Mouse (Mus musculus): Measurements from ENCODE around the gene Aifm2.

Gene Aifm2

DNA sequence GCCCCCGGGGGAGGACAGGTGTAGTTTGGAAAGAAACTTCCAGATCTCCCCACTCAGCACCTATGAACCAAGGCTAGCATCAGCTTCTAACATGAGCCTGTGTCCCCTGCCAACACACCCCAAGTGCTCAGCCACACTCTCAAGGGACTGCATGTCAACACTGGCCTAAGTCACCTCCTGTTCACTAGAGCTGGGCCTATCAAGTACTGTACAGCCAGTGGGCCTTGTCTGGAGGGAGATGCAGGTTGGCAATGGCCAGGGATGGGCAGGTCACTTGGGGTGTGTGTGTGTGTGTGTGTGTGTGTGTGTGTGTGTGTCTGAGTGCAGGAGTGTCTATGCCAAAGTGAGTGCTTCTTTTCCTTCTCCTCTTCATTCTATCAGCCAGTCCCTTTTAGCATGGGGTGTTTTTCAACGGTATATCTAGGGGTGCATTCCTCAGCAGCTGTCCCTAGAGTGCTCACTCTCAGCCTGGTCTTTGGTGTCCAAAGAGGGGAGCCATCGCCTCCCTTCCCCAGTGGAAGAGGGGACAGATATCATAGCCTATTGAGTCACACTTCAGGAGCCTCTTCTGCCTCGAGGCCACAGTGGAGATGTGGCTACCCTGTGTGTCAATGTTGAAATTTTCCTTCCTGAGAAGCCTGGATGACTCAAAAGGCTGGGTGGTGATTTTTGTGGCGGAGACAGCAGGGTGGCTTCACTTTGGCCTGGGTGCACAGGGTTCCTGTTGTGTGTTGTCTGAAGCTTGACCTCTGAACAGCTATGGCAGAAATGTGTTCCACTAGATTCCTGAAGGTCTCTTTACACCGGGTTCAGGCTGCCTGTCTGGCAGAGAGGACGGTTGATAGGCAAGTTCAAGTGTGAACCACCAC is 1.2 kb downstream of the Aifm2 start:
- no peak for DNase-seq (ENCODE audit: low read depth, low spot score)

DNA sequence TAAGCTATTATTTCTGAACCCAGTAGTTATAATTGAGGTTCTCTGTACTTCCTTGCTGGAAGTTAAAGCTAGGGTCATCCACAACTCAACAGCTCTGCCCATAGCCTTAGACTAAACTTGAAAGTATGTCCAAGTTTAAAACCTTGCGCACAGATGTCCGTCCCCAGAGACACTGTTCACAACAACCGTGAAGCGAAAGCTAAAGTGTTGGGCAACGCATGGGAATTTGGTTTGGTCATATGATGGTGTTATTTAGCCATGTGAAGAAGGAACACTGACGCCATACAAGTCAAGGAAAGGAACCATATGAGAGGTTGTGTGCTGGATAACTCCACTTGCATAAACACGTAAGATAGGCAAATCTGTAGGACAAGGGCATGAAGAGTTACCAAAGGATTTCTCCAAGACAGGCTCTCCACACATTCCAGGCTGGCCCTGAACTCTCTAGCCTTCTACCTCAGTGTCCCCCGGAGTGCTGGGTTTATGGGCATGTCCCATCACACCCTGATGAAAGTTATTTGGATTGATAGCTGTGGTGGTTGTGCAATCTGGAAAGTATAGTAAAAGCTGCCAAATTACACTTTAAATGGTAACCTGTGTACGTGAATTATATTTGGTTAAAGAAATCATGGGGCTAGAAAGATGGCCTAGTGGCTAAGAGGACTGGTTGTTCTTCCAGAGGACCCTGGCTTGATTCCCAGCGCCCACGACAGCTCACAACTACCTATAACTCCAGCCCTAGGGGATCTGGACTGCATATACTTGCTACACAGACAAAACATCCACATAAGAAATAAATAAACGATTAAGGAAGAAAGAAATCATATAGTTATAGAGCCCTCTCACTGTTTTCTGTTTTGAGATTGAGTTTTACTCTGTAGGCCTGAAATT is 2.6 kb downstream of the Aifm2 start:
- no peak for DNase-seq (ENCODE audit: low read depth, low spot score)

DNA sequence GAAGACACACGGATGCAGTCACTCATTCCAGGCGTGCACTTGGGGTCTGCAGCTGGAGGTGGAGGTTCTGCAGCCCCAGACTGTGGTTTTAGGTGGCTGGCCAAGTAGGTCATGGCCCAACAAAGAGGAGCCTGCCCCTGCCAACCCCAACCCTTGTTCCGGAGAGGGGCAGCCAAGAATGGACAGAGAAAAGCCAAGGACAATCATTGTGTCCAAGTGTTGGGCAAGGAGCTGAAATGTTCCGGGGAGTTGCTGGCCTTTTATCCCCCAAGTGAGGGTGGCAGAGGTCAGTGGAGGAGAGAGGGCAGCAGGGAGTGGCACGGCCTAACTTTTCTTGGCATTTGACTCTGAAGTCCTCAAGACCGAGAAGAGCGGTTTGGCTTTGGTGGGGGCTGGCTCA is 5.3 kb downstream of the Aifm2 start:
- no peak for DNase-seq (ENCODE audit: low read depth, low spot score)

DNA sequence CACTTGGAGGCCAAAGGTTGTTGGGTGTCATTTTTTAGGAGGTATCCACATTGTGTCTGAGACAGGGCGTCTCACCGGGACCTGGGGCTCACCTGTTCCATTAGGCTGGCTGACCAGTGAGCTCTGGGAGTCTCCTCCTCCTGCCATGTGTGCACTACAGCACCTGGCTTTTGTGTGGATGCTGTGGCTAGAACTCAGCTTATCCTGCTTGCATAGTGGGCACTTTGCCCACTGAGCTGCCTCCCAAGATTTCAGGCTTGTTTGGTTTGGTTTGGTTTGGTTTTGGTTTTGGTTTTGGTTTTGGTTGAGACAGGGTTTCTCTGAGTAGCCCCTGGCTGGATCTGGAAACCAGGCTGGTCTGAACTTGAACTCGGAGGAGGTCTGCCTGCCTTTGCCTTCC is 7.2 kb downstream of the Aifm2 start:
- DNase-seq (ENCODE audit: low read depth, low spot score), result no peak

DNA sequence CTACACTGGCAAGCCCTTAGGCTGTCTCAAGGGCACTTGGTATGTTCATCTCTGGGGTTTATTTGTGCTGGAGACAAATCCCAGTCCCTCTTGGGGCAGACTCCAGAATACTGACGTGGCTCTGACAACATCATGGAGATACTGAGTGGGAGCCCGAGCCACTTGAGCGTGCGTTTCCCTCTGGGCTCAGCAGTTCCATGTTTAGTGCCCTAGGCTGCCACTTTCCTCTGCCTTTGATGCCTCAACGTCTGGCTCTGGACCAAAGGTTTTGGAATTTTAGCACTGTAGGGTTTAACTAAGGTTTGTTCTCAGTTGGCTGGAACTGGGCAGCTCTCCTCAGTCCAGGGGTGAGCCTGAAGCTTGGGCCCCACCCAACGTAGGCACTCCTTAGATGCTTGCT is 8.2 kb downstream of the Aifm2 start:
- no peak for DNase-seq (ENCODE audit: low read depth, low spot score)

DNA sequence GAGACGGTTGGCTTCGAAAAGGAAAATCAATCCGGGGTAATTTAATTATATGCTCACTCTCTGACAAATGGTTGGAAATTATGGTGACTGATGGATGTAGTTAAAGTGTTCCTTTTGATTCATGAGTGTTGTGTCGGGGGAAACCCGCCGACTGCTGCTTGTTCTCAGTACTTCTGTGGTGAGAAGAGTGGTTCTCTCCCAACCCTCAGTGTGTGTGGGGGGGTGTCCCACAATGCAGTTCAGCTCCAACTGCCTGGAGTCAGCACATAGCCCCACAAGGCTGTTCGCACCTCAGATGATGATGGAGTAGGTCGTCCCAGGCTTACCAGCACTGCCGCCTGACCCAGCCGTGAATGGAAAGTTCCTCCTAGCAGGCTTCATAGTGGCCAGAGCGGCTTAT is 14.1 kb downstream of the Aifm2 start:
- no peak for DNase-seq (ENCODE audit: low read depth, low spot score)

DNA sequence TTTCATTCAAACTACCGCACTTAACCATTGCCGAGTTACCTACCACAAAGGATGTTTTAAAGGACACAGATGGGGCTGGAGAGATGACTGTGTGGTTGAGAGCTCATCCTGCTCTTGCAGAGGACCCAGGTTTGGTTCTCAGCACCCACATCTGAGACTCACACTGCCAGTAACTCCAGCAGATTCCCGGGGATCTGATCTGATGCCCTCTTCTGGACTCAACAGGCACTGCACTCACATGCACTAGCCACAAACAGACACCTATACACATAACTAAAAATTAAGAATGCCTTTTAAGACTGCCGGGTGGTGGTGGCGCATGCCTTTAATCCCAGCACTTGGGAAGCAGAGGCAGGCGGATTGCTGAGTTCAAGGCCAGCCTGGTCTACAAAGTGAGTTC is 15.1 kb downstream of the Aifm2 start:
- peak; percentile 50 for DNase-seq (ENCODE audit: low read depth, low spot score)

DNA sequence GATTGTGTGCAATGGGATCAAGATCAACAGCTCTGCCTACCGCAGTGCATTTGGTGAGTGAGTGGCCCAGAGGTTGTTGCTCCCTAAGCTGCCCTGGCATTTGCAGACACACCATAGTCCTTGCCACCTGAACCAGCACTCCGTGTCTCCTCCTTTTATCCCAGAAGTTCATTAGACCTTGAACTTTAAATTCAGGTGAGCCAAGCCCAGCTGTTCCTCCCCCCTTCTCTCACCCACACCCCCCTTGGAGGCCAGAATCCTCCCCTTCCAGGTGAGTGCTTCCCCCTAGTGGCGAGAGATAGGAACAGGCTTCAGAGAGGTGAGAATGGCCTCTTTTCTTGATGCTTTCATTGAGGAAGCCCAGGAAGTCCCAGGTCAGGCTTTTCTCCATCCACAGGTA is 19.3 kb downstream of the Aifm2 start:
- DNase-seq (ENCODE audit: low read depth, low spot score), result peak; percentile 73

DNA sequence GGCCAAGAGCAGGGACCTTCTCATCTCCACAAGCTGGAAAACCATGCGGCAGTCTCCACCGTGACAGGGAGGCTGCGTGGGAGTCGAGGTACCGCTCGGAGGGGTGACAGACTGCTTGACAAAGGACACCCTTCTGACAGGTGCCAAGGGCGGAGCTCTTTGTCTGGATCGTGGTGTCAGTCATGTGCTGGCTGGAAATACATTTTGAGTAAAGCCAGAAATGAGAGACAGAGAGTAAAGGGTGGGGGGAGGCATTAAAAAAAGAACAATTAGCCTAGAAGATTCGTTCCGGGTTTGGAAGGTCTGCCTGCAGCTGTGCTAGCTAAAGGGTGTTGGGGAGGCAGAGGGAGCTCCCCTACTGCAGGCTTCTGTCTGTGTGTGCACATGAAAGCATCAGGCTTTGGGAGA is 21.6 kb downstream of the Aifm2 start:
- DNase-seq (ENCODE audit: low read depth, low spot score), result no peak

DNA sequence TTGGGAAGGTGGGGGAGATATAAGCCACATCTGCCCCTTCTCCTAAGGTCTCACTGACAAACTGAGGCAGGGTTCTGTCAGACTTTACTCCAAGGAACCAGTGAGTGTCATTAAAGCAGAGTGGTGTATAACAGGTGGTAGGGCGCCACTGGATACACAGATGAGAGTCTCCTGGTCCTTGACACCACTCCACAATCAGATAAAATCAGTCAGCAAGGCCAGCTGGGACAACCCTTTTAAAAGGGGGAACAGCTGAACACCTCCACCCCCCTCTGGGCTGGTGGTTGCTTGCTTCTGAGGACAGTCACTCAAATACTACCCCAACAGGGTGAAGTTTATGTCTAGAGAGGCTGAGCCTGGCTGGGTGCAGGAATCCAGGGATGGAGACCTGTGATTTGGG is 22.5 kb downstream of the Aifm2 start:
- no peak for DNase-seq (ENCODE audit: low read depth, low spot score)

DNA sequence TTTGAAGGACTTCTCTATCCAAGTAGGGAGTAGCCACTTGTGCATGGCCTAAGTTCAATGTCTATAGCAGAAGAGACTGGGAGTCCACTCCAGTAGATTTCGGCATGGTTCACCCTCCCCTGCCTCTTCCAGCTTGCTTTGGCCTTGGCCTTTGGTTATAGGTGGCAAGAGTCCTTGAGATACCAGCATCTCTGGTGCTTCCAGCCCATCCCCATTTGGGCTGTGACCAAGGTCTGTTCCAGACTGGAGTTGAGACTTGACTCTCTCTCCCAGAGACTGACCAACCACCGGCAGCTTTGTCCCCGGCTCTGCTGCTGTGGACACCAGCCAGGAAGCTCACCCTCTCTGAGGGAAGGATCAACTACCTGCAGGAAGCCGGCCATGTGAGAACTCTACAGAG is 23.1 kb downstream of the Aifm2 start:
- no peak for DNase-seq (ENCODE audit: low read depth, low spot score)

DNA sequence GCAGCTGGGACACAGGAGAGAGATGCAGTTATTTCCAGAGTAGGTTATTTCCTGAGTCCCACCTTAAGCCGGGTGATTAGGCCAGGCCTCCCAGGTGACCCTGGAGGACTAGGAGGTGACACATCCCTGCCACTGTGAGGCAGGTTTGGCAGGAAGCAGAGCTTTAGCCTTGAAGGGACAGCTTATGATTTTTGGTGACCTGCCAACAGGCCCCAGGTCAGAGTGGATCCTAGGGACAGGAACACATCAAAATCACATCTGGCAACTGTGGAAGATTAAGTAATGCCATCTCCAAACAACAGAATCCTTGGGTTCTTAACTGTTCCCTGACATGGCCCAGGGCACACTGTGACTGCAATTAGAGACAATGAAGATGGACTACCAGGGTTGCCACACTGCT is 26.2 kb downstream of the Aifm2 start:
- DNase-seq (ENCODE audit: low read depth, low spot score), result no peak

DNA sequence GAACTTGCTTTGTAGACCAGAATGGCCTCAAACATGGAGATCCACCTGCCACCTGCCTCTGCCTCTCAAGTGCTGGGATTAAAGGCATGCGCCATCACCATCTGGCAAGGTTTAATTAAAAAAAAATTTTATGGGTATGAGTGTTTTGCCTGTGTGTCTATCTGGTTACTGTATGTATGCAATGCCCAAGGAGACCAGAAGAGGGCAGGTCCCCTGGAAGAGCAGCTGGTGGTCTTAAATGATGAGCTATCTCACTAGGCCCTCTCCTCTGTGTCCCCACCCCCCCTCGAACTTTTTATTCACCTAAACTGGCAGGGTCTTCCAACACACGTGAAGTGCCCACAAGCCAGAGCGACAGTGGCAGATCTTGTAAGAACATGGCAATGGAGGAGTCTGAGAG is 26.8 kb downstream of the Aifm2 start:
- DNase-seq (ENCODE audit: low read depth, low spot score), result peak; percentile 44

DNA sequence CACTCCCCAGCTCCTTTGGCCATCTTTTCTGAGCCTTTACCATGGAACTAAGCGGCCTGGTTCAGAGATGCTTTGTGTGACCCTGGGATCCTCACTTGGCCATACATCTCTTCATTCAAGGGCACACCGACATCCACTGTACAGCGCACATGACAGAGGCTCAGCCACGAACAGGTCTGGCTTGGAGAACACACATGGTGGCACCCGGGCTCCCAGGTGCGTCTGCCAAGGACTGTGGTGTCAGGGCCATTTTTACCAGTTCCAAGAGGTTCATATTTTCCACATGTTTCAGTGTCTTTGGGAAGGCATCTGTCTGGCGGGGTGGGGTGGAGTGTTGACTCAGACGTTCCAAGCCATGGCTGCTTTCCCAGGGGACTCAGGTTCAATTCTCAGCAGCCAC is 27.3 kb downstream of the Aifm2 start:
- DNase-seq (ENCODE audit: low read depth, low spot score), result no peak

DNA sequence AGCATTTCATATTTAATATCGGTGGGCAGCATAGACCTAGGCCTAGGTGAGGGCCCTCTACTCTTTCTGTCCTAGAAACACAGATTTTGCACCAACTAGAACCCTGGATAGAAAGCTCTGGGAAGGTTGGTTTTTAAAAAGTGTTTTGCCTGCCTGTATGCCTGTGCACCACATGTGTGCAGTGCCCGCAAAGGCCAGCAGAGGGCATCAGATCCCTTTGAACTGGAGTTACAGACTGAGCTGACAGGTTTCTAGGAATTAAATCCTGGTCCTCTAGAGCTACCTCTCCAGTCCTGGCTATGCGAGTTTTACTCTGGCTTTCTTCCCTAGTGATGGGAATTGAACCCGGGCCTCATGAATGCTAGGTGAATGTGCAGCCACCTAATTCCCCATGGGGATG is 30.1 kb downstream of the Aifm2 start:
- peak; percentile 83 for DNase-seq (ENCODE audit: low read depth, low spot score)

DNA sequence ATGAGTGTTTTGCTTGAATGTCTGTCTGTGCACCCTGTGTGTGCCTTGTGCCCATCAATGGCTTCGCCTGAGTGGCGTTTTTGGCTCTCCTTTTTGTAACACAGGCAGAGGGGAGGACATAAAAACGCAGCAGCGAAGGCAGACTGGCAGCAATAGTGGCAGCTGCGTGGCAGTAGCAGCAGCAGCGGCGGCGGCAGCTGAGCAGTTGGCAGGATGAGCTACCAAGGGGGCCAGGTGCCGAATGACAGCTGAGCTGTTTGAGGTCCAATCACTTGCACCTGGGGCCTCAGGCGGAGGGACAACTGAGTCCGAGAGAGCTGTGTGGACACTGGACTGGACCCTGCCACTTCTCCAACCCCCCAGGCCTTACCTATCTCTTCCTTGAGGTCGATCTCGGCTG is 32.2 kb downstream of the Aifm2 start:
- DNase-seq (ENCODE audit: low read depth, low spot score), result no peak

DNA sequence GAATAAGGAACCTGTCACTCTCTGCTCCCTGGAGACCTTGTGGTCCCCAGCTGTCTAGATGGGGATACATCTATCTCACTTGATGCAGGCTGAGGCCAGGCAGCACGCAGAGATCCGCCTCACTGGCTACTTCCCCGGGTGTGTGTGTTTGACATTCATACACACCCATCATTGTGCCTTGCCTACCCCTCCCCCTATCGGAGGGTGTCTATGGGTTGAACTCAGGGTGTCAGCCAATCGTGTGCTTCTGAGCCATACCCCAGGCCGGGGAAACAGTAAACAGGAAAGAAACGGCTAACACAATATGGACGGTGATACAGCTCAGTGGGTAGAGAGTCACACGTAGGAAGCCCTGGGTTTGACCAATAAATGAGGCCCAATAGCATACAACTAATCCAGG is 35.0 kb downstream of the Aifm2 start:
- DNase-seq (ENCODE audit: low read depth, low spot score), result peak; percentile 88

DNA sequence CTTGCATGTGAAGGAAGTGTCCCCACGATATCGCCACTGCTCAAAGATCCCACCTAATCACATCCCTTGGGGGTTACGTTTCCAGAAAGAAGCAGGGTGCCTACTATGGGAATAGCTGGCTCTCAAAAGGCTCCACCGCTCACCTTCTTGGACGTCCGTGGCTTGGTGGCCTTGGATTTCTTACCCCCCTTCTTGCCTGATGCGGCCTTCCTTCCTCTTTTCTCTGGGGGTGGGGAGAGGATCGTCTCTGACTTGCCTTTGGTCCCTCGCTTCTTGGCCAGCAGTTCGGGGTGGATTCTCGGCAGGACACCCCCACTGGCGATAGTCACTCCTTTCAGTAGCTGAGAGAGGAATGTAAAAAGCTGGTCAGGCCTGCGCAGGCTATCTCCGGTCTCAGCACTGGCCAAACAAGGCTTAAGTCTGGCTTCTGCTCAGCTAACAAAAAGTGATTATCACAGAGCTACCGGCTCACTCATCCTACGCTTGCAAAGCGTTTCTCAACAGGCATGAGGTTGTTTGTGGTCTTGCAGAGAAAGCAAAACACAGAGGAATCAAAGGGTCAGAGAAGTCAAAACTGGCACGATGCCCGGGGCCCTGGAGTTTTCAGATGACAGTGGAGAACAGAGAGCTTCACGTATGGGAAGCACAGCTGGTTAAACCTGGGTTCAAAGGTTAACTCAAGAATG is 36.6 kb downstream of the Aifm2 start:
- DNase-seq (ENCODE audit: low read depth, low spot score), result no peak

DNA sequence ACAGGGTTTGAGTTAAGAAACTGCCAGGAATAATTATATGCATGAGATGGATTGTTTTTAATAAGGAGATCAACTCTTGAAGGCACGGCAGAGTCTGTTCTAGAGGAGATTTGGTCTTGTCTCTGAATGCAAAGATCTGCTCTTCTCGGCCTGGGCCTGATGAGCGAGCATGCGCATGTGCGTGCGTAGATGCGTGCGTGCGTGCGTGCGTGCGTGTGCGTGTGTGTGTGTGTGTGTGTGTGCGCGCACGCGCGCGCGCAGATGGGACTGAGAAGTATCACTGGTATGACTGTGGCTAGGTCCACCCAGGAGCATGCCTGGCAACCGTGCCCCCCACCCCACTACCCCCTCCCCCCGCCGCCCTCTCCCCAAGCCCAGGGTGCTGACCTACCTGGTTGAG is 38.0 kb downstream of the Aifm2 start:
- peak; percentile 92 for DNase-seq (ENCODE audit: low read depth, low spot score)

DNA sequence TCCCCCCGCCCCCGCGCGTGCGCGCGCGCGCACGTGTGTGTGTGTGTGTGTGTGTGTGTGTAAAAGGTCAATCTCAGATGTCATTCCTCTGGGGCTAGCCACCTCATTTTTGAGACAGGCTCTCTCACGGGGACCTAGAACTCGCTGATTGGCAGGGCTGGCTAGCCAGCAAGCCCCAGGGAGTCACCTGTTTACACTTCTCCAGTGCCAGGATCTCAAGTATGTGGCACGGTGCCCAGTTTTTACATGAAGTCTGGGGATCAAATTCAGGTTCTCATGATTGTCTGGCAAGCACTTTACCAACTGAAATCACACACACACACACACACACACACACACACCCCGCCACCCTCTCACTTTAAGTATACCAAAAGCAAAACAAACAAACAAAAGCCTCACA is 42.0 kb downstream of the Aifm2 start:
- DNase-seq (ENCODE audit: low read depth, low spot score), result no peak

DNA sequence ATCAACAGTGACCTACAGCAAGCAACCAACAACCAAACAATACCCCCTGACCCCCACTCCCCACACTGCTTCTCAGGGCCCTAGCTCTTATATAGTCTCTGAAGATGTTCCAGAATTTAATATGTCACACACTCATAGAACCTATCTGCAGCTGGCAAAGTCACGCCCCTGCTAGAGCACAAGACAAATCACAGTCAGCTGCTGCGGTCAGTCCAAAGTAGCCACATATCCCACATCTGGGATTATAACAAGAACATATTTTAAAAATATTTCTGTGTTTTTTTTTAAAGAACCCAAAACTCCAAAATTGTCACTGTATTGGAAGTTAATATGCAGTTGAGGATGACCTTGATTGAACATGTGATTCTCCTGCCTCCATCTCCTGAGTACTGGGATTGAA is 43.8 kb downstream of the Aifm2 start:
- DNase-seq (ENCODE audit: low read depth, low spot score), result no peak

DNA sequence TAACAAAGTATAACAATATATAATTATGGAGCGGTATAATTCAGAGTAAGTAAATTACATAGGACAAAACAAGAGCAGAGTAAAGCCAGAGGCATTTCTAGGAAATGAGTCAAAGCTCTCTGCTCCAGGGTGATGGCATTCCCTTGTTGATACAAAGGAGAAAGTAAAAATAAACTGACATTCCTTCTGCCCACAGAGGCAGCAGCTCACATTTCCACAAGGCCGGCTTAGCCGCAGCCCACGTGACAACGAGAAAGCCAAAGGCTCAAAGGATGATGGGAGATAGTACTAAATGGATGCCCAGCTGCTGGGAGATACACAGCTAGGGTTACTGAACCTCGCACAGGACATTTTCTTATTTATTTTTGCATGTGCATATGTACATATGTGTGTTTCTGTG is 44.8 kb downstream of the Aifm2 start:
- peak; percentile 30 for DNase-seq (ENCODE audit: low read depth, low spot score)

Measured in ZHBTc4 (cell line).